Mouse (Mus musculus) cerebellum, adult 11-12 months (tissue): ENCODE data around the gene Mob3b.

Experiments used
- DNase-seq: peaks from one replicate; pipeline ENCODE4 v3.0.0; 2022

Gene Mob3b

DNA sequence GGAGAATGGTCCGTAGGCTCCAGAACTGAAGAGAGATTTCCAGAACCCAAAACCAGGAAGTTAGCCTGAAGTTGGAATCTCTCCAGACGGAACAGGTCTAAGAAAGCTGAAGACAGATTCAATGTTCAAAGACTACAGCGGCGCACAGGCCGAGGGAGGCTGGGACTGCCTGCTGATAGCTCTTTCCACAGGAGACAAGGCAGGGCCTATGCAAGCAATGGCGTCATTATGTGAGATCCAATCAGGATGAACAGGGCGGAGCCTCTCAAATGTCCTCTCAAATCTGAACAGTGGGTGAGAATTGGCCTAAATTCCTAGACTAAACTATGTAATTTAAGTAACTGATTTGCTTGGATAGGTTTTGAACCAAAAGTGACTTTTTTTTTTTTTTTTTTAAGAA lies 160.7 kb downstream of the Mob3b start:
- DNase-seq: no peak

DNA sequence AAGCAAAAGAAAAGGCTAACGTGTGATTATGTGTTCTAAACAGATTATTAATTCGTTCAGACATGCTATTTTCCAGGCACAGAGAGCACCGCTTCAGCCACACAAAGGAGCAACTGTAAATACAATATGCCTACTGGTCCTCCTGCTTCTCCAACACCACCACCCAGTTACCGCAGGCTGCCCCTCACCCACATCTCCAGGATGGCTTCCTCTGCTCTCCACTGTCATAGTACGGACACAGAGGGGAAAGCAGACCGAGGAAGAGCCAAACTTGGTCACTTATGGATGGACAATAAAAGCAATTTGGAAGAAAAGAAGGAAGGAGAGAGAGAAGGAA lies 163.7 kb downstream of the Mob3b start:
- DNase-seq: no peak

DNA sequence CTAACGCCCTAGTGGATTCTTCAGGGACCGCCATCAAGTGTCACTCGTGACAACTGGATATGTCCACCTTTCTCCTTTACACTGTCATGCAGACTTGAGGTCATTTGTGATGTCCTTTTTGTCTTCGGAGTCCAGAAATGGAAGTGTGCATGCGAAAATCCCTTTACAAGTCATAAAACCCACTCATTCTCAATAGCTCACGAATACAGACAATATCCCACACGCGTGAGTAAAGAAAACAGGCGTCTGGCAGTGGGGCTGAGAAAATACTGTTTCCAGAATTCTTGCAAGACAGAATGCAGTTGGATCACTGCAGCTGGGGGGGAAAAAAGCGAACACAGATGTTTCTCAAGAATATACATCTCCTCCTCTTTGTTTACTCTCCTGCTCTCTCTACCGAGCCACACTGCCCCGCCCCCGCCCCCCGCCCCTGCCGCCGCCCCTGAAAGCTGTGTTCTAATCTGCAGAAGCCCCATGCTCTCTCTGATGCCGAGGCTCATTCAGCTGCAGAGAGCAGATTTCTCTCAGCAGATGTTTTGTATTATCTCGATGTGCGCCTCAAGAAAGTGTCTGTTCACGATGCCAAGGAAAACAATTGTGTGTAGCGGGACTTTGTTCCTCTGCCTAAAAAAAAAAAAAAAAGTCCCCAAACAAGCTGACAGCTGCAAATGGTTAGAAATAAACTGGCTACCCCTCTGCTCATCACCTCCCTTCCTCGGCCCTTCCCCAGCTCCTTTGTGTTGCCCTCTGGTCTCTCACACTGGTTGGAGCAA lies 164.2 kb downstream of the Mob3b start:
- DNase-seq: no peak

DNA sequence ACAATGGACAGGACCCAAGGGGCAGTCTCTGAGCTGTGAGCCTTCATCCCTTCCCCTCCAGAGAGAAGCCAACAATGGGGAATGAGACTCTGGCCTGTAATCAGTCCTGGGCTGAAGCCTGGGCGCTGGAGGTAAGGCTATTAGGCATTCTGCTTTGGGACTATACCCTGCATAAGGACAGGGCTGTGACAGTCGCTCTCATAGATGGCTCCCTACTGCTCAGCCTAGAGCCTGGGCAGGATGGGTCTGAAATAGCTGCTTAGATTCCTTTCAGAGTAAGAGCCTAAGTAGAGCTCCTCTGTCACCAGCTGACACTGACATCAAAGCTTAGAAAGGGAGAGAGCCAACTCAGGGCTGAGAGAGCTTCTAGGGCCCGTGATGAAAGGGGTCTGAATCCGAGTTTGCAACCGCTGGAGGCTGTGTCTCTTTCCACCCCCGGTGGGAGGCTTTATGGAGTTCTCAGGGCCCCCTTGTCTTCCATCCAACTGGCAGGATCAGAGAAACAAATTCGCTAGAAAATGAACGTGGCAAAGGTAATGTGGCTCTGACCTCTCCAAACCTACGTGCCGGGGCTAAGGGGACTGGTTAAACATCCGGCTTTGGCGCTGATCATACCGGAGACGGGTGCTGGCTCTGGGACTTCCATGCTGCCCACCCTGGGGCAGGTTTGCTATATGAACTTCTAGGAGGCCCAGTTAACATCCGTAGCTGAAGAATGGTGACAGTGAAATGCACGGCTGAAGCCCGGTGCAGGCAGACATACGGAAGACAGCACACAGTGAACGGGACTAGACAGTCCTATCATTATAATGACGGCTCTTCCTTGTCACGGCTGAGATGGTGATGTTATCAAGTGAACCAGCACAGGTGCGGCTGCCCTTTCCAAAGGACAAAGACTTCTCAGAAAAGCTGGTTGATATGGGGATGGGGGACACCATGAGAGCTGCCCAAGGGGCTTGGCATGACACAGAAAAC lies 165.1 kb downstream of the Mob3b start:
- no peak for DNase-seq

DNA sequence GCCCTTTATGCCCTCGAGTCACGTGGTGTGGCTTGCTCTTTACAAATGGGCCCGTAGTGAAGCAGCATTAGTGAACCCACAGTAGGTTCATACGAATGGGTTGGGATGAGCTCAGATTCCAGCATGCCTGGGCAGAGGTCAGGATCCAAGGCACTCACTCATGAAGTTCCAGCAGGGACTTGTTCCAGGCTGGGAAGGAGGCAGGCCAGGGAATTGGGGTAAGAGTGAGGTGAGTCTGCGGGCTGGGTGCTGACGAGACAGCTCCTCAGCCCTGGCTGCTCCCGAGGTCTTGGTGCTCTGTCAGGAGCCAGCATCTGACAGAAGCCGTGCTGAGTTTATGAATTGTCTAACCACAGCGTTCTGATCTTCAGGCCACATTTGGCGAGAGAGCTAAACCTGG lies 166.2 kb downstream of the Mob3b start:
- DNase-seq: no peak

DNA sequence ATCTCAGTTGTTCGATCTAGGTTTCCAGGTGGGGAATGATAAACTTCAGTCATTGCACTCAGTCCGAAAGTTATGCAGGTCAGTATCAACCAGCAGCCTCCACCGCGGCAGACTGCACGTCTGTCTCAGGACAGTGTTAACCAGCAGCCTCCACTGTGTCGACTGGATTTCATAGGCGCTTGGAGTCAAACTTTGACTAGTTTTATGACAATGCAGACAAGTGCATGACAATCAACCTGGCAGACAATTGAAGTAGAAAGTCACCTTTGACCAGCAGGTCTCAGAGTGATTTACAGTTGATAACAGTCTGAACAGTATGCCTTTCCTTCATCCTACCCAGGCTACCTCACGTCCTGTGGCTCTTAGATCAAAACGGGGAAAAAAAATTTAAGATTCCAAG lies 166.6 kb downstream of the Mob3b start:
- DNase-seq: no peak

DNA sequence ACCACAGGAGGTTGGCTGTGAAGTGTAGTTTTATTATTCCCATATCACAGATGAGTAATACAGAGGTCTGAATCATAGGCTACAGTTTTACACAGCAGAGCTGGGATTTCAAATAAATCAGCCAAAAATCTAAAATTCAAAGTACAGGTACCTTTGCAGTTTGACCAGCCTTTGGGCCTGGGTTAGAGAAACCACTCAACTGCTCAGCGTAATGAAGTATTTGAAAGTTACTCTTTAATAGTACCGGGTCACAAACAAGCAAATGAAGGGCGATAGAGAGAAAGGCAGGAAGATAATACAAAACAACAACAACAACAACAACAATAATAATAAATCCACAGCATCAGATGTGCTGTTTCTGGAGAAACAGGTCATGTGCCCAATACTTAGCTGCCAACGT lies 169.7 kb downstream of the Mob3b start:
- no peak for DNase-seq

DNA sequence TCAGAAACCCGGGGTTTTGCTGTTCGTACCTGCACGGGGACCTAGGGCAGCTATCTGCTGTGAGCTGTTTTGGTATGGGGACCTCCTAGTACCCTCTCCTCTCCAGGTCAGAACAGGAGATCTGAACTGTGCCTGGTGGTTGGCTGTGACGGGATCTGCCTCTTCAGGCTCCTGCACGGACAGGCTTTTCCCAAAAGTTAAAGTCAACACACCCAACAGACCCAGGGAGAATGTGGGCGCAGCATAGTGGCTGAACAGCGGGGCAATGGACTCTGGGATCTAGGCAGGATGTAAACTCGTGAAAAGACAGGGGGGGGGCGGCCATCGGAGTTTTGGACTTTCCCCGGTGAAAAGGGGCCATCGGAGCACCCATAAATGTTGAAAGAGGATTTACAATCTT lies 170.2 kb downstream of the Mob3b start:
- no peak for DNase-seq

DNA sequence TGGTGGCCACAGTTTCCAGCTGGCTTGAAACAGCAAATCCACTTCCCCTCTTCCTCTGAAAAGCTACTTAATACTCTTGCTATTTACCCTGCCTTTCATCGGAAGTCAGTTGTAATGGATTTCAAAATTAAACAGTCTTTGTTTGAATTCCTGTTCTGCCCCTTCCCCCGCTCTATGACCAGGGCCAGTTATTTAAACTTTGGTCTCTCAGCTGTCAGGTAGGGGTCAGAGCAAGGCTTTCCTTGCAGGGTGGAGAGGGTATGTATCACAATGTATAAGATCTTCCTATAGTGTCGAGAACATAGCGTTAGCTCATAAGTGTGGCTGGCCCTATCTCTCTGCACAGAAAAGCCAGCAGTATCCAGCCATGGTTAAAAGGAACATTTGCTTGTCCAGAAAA lies 170.6 kb downstream of the Mob3b start:
- DNase-seq: no peak

DNA sequence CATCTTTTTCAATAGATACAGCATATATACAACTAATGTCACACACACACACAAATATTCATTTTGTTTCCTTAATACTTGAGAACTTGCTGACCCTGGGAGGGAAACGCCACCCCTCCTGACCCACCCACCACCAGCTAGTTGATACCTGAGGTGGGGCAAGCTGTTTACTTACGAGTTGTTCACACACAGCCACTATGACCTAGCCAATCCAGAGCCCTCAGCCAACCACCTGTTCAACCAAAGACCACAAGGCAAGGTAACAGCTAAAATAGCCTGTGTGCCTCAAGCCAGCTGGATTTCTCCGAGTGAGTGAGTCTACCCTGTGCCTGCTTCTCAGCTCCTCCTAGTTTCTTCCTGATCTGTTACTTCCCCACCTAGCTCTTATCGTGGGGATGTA lies 172.9 kb downstream of the Mob3b start:
- DNase-seq: no peak

DNA sequence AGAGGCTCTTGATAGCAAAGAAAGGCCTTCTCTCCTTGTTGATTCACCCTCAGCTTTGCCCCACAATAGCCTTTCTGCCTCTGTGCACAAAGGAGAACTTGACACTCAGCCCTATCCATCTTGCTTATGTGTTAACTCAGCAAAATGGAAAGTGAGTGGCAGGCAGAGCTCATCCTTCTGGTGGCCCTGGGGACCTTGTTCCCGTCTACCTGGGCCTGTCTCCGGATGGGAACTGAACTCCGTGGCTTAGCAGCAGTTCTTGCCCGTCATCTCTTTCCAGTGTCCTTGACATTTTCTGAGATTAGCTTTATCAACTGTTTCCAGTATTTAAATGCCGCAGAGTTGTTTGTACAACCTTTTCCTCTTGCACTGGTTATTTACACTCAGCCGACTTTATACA lies 173.8 kb downstream of the Mob3b start:
- DNase-seq: no peak

DNA sequence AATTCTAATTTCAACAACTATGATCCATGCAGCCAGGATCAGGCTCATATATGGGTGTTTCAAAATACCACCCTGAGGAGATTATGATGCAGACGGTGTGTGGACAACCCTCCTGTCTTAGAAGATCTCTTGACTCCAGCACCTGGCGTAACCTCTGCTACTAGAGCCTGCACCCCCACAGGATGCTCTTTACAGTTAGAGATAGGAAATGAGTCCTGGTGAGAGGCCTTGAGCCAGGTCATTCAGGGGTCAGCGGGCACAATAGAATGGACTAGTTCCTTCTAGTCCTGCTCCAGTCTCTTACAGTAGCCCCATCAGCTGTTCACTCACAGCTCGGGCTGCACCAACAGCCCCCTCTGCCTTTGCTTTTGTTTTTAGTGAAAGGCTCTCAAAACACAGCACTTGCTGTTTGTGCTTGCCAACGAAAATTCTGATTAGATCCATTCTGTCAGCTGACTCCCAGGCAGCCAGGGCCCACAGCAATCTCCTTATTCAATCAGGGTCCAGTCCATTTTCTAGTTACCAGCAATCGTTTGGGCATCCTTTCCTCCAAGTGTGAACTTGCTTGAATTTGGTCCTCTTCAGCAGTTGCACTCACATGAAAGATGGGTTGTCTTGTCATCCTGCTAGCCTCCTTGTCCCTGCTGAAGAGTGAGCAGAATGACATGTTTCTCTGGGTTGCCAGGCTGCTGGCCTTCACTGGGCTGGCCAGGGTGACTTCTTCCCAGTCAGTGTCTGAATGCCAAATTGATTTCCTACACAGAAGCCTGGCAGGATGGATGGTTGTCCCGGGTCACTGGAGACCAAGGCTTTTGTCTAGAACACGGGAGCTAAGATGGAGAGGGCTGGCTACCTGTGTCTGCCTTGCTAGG lies 175.7 kb downstream of the Mob3b start:
- no peak for DNase-seq

DNA sequence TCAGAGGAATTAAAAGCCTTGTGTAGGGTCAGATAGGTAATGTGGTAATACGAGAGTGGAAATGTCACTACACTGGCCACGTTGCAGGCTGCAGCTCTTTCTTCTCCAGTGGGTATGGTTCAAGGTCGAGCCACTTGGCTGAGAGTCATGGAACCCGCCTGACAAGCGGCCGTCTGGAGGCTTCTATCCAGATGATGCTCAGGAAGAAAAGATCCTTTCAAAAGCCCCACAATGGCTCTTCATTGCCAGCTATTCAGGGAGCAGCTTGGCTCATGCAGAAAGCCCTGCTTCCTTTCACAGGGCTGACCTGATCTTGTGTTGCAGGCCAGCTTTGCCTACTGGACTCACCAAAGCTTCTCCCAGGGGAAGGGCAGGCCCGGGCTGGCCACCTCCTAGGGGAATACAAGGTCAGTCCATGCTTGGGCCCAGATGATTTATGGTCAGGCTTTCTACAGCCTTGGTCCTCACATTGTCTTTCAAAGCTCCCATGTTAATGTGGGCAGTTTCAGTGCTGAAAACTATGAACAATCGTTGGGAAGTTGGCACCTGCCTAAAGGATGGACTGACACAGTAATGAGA lies 176.7 kb downstream of the Mob3b start:
- peak; percentile 16 for DNase-seq

DNA sequence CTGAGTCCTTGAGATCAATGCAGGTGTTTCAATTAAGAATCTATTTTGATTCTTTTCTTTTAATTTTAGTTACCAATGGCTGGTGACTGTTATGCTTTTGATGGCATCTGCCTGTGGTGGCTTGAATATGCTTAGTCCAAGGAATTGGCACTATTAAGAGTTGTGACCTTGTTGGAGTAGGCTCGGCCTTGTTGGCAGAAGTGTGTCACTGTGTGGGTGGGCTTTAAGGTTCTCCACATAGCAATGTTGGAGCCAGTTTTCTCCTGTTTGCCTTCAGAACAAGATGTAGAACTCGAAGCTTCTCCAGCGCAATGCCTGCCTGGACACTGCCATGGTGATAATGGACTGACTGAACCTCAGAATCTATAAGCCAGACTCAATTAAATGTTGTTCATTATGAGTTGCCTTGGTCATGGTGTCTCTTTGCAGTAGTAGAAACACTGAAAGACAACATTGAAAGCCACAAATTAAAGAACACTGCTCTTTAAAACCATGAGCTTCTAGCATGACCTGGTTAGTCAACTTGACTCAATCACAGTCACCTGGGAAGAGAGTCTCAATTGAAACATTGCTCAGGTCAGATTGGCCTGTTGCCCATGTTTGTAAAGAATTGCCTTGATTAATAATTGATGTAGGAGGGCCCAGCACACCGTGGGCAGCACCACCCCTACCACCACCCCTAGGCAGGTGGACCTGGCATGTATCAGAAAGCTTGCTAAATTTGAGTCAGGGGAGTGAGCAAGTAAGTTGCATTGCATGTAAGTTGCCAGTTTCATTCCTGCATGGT lies 180.2 kb downstream of the Mob3b start:
- no peak for DNase-seq

DNA sequence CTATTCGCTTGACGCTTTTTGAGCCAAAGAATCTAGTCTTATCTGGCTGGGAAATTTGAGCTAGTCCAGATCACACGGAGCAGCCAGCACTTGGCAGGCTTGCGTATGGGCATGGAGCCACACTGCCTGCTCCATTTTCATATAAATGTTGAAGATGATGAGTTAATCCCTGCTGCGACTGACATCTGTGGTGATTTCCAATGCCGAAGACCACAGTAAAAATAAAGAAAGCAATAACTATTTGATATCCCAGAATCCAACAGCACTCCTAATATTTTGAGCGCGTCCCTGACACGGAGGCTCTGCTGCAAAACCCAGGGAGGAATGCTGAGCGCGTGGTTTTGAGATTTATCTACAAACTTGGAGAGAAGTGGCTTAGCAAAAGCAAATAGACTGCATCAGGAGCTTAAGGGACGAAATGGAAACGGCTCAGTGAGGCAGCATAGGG lies 180.9 kb downstream of the Mob3b start:
- peak; percentile 57 for DNase-seq

DNA sequence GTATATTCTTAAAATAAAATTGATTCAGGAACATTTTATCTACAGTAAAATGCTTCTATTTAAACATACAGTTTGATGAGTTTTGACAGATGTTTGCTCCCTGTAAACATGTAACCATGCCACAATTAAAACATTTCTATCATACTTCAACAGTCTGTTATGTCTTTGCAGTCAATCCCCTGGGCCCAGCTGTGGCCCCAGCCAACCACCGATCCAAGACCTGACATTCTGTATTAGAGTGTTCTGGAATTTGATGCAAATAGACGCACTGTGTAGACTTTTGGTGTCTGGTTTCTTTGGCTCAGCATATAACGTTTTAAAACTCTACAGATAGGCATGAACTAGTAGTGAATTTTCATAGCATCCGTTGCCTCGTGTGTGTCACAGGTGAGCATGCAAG lies 182.5 kb downstream of the Mob3b start:
- DNase-seq: no peak

DNA sequence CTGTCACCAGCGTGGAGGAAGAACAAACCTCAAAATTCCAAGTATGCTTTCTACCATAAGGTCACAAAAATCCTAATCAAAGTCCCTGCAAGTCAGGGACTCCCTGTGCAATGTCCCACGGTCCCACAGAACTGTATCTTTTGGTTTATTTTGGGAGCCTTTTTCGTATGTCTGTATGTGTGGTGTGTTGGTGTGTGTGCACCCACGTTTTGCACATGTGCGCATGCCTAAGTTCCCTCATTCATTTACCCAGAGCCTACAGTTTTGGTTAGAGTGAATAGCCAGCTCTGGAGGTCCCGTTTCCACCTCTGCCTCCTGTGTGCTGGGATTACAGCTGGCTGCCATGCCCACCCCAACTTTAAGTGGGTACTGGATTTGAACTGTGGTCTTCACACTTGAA lies 189.7 kb downstream of the Mob3b start:
- DNase-seq: no peak

DNA sequence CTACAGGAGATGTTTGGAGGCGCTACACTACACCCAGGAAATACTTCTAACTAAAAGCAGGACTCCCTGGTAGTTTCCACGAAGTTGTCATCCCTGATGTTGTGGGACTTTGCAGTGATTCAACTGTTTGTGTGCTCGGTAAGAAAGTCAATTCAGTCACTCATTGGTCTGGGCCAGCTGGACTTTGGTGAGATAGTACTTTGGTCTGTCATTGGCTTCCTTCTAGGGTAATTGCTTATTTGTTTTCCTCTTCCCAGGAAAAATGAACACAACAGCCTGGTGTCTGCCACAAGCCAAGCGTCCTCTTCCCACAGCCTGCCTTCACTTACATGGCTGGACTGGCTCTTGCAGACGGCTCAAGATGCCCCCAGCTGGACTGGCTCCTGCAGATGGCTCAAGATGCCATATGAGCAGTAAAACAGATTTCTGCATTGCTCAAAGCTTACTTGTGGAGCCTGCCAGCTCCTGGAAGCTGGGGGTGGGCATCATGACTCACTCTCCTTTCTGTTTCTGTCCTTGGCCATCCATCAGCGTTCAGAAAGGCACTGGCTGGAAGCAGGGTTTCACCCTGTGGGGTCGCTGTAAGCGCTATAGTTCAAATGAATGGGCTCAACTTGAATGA lies 190.8 kb downstream of the Mob3b start:
- DNase-seq: no peak

DNA sequence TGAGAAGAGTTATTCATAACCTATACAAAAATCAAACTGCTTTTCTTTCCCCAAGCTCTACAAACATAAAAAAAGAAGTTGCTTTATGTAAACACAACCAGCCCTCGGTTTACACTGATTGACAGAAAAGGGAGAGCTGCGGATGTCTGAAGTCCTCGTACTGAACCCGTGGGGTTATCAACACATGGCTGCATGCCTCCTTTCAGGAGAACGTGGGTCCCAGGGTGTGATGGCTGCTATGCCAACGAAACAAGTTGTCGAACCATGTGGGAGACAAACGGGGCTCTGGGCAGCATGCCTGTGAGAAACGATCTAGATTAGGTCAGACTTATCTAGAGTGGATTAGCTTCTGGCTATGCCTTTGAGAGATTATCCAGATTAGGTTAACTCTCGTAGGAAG lies 192.4 kb downstream of the Mob3b start:
- DNase-seq: no peak

DNA sequence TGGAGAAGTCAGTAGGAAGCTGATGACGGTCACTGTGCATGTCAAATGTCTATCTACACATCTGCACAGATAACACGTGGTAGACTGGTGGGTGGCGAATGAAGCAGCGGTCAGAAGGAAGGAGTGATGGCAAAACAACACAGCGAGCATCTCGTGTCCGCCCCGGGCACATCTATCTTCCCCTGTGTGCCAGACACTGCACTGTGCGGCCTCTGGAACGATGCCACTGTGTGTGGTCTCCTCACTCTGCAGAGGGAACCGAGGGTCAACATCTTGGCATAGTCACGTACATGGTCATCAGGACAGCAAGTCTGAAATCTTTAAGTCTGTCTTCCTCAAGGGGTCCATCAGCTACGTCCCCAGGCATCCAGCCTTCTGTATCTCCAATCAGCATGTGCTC lies 193.3 kb downstream of the Mob3b start:
- DNase-seq: no peak

DNA sequence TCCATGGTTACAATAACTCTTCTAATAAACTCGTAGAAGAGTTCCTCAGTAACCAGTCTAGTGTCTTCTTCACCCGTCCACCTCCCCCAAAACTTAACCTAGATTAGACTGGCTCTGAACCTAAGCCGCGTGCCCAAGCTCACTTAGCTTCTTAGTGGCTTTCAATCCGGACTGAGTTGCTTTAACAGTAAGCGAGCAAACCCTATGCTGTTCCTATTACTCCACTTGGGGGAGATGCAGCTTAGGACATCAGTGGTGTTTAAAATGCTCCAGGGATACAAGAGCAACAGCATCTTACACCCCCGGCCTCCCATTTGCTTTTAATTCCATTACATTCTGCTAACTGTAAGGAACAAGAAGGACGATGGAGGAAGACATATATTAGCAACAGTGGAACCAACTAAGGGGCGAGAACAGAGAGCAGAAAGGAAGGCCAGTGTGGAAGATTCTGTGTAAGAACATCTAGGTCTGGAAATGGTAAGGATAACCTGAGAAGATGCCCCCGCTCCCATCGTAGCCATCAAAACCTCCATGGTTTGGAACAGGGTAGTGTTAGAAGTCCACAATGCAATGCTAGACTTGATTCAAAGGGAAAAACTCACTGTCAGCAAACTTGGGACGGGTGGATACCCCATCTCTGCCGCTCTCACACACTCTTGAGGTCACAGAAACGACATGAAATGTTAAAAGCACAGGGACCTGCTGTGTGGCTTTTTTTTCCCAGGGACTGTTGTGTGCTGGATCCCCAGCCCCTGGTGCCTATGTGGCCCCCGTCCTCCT lies 196.3 kb downstream of the Mob3b start:
- no peak for DNase-seq
